Mouse (Mus musculus): ENCODE data around the gene C1s1. TPM values are rescaled to one million over a fixed set of nuclear protein-coding genes. Genes with fewer than 3 reads are reported as not detected.

Gene C1s1
- polyA plus RNA-seq, 1 experiment from 2014 or later: 16.9 TPM

DNA sequence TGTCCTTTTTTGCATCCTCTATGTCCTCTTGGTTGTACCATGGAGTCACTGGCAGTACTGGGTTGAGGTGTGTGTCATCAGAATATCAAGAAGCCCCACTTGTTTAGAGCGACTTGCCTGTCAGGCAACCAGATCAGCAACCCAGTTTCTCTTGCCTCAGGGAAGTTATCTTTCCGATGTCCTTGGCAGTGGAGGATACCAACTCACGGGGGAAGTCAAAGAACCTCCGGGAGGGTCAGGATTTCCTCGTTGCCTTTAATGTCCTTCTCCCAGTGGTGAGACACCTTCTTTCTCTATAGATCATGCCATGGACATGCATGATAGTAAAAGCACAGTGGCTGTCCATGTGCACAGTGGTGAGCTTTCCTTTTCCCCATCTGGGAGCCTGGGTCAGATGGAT lies 40.1 kb downstream of the C1s1 start:
- WGBS: 91% methylated on average over 5 of the region's 5 CpGs
- Histone ChIP-seq H3K4me2 (replicated peaks; ENCODE audit: low read depth) (no peak overlapping the region), H3K4me3 (ENCODE audit: low read depth, low read length) (no peak overlapping the region), H3K9me3 (ENCODE audit: control insufficient read depth, low read length) (no peaks in the 10 kb centered on the region), H3K4me1 (replicated peaks; ENCODE audit: control insufficient read depth, insufficient read depth) (no peaks in the 10 kb centered on the region), H3K36me3 (ENCODE audit: control insufficient read depth, insufficient read depth, low read length) (no peaks in the 10 kb centered on the region), H3K9ac (ENCODE audit: low read length) (no peak overlapping the region), H3K27me3 (ENCODE audit: control insufficient read depth, insufficient read depth, low read length) (no peaks in the 10 kb centered on the region), H3K27ac (replicated peaks) (no peak overlapping the region)
- ATAC-seq (ENCODE audit: low FRiP score, low TSS enrichment) (no peak), DNase-seq (ENCODE audit: low spot score) (no peak)
- TF ChIP-seq EP300 (optimal IDR thresholded peaks at IDR 0.05) (no peak), CTCF (IDR thresholded peaks at IDR 0.05; ENCODE audit: low read depth) (no peak)

- Histone ChIP-seq H3K36me3 (ENCODE audit: control insufficient read depth, insufficient read depth, low read length) (no peaks in the 10 kb centered on the region), H3K9me3 (ENCODE audit: control insufficient read depth, low read length) (no peaks in the 10 kb centered on the region), H3K4me3 (ENCODE audit: low read depth, low read length) (no peak overlapping the region), H3K27ac (replicated peaks) (no peak overlapping the region), H3K4me1 (replicated peaks; ENCODE audit: control insufficient read depth, insufficient read depth) (no peaks in the 10 kb centered on the region), H3K4me2 (replicated peaks; ENCODE audit: low read depth) (no peak overlapping the region), H3K9ac (ENCODE audit: low read length) (no peak overlapping the region), H3K27me3 (ENCODE audit: control insufficient read depth, insufficient read depth, low read length) (no peaks in the 10 kb centered on the region)
- DNase-seq (ENCODE audit: low spot score) (no peak), ATAC-seq (ENCODE audit: low FRiP score, low TSS enrichment) (no peak)
- 58% methylated on average over 4 of the region's 4 CpGs for WGBS
- TF ChIP-seq EP300 (optimal IDR thresholded peaks at IDR 0.05) (no peak), CTCF (IDR thresholded peaks at IDR 0.05; ENCODE audit: low read depth) (no peak)
Measured at GRCm38 (mm10) chr6:124501473-124501872, 40.7 kb downstream of the C1s1 start.

DNA sequence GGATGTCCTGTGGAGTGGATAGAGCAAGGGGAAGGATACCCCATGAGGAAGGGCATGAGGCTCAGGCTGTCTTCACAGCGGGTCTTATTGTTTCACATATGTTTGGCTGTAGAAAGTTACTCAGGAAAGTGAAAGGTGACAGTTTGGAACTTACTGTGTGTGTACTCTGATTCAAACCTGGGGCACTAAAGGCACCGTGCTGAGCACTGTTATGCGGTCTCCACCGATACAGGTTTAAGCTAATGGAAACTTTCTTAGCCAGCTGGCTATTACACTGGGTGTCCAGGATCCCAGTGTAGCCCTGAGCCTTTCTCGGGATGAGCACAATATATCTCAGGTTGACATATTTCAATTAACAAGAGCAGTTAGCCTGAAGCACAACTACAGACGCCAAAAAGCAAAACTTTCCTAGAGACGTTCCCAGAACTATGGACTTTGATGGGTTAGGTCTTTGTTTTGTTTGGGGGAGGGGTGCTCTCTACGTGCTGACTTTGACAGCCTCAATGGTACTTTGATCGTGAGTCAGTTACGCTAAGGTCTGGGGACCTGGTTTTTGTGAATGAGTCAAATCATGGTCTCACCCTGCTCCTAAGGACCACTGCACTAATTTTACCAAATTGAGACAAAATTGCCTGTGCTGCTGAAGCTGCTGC lies 42.1 kb downstream of the C1s1 start:
- ATAC-seq (ENCODE audit: low FRiP score, low TSS enrichment): no peak

DNA sequence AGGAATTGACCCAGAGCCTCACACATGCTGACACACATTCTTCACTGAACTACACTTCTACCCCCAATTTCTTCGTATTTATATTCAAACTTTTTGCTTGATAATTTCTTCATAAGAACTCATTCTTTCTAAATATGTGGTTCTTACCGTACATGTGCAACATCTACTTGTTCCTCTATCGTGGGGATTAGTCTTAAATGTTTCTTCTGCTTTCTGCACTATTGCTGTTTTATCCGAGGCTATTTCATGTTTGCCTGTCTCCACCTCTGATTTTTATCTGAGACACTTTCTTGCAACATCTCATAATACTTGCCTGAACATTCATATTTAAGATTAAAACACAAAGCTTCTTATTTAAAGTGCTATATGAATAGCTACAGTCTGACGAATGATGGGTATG lies 46.1 kb downstream of the C1s1 start:
- no peaks in the 10 kb centered on the region for H3K9me3 ChIP-seq (ENCODE audit: control insufficient read depth, low read length)
- DNase-seq (ENCODE audit: low spot score): no peak
- H3K27me3 ChIP-seq (ENCODE audit: control insufficient read depth, insufficient read depth, low read length): no peaks in the 10 kb centered on the region
- WGBS: 85% methylated on average over 5 of the region's 5 CpGs
- no peak overlapping the region for H3K9ac ChIP-seq (ENCODE audit: low read length)
- H3K4me1 ChIP-seq (replicated peaks; ENCODE audit: control insufficient read depth, insufficient read depth): no peaks in the 10 kb centered on the region
- H3K4me3 ChIP-seq (ENCODE audit: low read depth, low read length): no peak overlapping the region
- no peak overlapping the region for H3K4me2 ChIP-seq (replicated peaks; ENCODE audit: low read depth)
- TF ChIP-seq EP300 (optimal IDR thresholded peaks at IDR 0.05) (no peak), CTCF (IDR thresholded peaks at IDR 0.05; ENCODE audit: low read depth) (no peak)
- H3K36me3 ChIP-seq (ENCODE audit: control insufficient read depth, insufficient read depth, low read length): no peaks in the 10 kb centered on the region
- no peak overlapping the region for H3K27ac ChIP-seq (replicated peaks)
- ATAC-seq (ENCODE audit: low FRiP score, low TSS enrichment): no peak

More for the DNA sequence above, 42.1 kb downstream of the C1s1 start:
- no peak overlapping the region for H3K9ac ChIP-seq (ENCODE audit: low read length)
- no peaks in the 10 kb centered on the region for H3K9me3 ChIP-seq (ENCODE audit: control insufficient read depth, low read length)
- no peaks in the 10 kb centered on the region for H3K27me3 ChIP-seq (ENCODE audit: control insufficient read depth, insufficient read depth, low read length)
- no peaks in the 10 kb centered on the region for H3K4me1 ChIP-seq (replicated peaks; ENCODE audit: control insufficient read depth, insufficient read depth)
- H3K4me3 ChIP-seq (ENCODE audit: low read depth, low read length): no peak overlapping the region
- WGBS: 43% methylated on average over 10 of the region's 10 CpGs
- TF ChIP-seq CTCF (IDR thresholded peaks at IDR 0.05; ENCODE audit: low read depth): no peak
- TF ChIP-seq EP300 (optimal IDR thresholded peaks at IDR 0.05): no peak
- no peak overlapping the region for H3K27ac ChIP-seq (replicated peaks)
- H3K36me3 ChIP-seq (ENCODE audit: control insufficient read depth, insufficient read depth, low read length): no peaks in the 10 kb centered on the region
- no peak overlapping the region for H3K4me2 ChIP-seq (replicated peaks; ENCODE audit: low read depth)
- DNase-seq (ENCODE audit: low spot score): no peak

DNA sequence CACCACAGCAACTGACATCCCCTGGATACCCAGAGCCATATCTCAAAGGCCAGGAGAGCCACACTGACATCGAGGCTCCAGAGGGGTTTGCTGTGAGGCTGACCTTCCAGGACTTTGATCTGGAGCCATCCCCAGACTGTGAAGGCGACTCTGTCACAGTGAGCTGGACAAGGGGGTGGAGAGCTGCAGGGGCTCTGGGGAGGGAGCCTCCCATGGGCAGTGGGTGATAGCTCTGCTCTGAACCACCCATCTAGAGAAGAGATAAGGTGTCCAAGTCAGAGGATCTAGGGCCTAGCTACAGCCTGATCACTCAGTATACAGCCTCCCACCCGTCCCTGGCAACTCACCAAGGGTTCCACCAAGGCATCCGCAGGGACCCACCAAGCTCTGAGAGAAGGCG lies 48.3 kb downstream of the C1s1 start:
- Histone ChIP-seq H3K4me1 (replicated peaks; ENCODE audit: control insufficient read depth, insufficient read depth) (no peaks in the 10 kb centered on the region), H3K27me3 (ENCODE audit: control insufficient read depth, insufficient read depth, low read length) (no peaks in the 10 kb centered on the region), H3K36me3 (ENCODE audit: control insufficient read depth, insufficient read depth, low read length) (no peaks in the 10 kb centered on the region), H3K9ac (ENCODE audit: low read length) (no peak overlapping the region), H3K4me3 (ENCODE audit: low read depth, low read length) (no peak overlapping the region), H3K27ac (replicated peaks) (peak overlapping the region; percentile 56; the same call in 1 of the 2 replicates), H3K4me2 (replicated peaks; ENCODE audit: low read depth) (no peak overlapping the region), H3K9me3 (ENCODE audit: control insufficient read depth, low read length) (no peaks in the 10 kb centered on the region)
- DNase-seq (ENCODE audit: low spot score) (no peak), ATAC-seq (ENCODE audit: low FRiP score, low TSS enrichment) (no peak)
- 68% methylated on average over 5 of the region's 5 CpGs for WGBS
- TF ChIP-seq CTCF (IDR thresholded peaks at IDR 0.05; ENCODE audit: low read depth) (no peak), EP300 (optimal IDR thresholded peaks at IDR 0.05) (no peak)

- Histone ChIP-seq H3K9ac (ENCODE audit: low read length) (no peak within 1 kb of the TSS), H3K27ac (replicated peaks) (peak within 1 kb of the TSS; percentile 56), H3K4me2 (replicated peaks; ENCODE audit: low read depth) (no peak within 1 kb of the TSS), H3K4me1 (replicated peaks; ENCODE audit: control insufficient read depth, insufficient read depth) (no peaks in the 10 kb centered on the region), H3K27me3 (ENCODE audit: control insufficient read depth, insufficient read depth, low read length) (no peaks in the 10 kb centered on the region), H3K4me3 (ENCODE audit: low read depth, low read length) (no peak within 1 kb of the TSS), H3K36me3 (ENCODE audit: control insufficient read depth, insufficient read depth, low read length) (no peaks in the 10 kb centered on the region), H3K9me3 (ENCODE audit: control insufficient read depth, low read length) (no peaks in the 10 kb centered on the region)
- TF ChIP-seq CTCF (IDR thresholded peaks at IDR 0.05; ENCODE audit: low read depth) (peak; percentile 89), EP300 (optimal IDR thresholded peaks at IDR 0.05) (no peak)
- WGBS: 23% methylated on average over 4 of the region's 4 CpGs
- peak; percentile 96 for ATAC-seq (ENCODE audit: low FRiP score, low TSS enrichment)
- DNase-seq (ENCODE audit: low spot score): peak; percentile 90
Measured at GRCm38 (mm10) chr6:124492842-124493561, 49.2 kb downstream of the C1s1 start, which contains the start of gene C1rl. C1rl (plus strand) TSS chr6:124493113.
